Mouse (Mus musculus): Measurements from ENCODE around the gene Pygo2. TPM values are rescaled to one million over a fixed set of nuclear protein-coding genes. Genes with fewer than 3 reads are reported as not detected.

Pygo2 gene
- polyA plus RNA-seq, 1 experiment from 2014 or later, result 55.8 TPM

- H3K9me3 ChIP-seq (replicated peaks; ENCODE audit: control insufficient read depth, low read length), result no peaks in the 10 kb centered on the region
- 10% methylated on average over 19 of the region's 19 CpGs for WGBS
- H3K9ac ChIP-seq (replicated peaks; ENCODE audit: low read length), result peak overlapping the region; percentile 56
- peaks cover 20% of the 10 kb centered on the region for H3K27me3 ChIP-seq (ENCODE audit: control insufficient read depth, insufficient read depth, low read length)
- ATAC-seq (replicated peaks; ENCODE audit: insufficient number of reproducible peaks, low FRiP score, low TSS enrichment, low read depth), result no peak
- H3K4me3 ChIP-seq (ENCODE audit: low read depth, low read length), result peak overlapping the region; percentile 43
- no peak for DNase-seq (ENCODE audit: low spot score)
- peaks cover 18% of the 10 kb centered on the region for H3K4me1 ChIP-seq (ENCODE audit: control insufficient read depth, insufficient read depth, low read length)
- H3K36me3 ChIP-seq (replicated peaks; ENCODE audit: control insufficient read depth, insufficient read depth, low read depth, low read length), result no peaks in the 10 kb centered on the region
- no peak overlapping the region for H3K27ac ChIP-seq (replicated peaks; ENCODE audit: low read depth, low read length)
- H3K4me2 ChIP-seq (ENCODE audit: low read depth, low read length), result peak overlapping the region; percentile 83
Observed at GRCm38 (mm10) chr3:89390699-89391662, 39.0 kb upstream of the Pygo2 start.

- Histone ChIP-seq H3K4me2 (ENCODE audit: low read depth, low read length) (peak overlapping the region; percentile 83), H3K27ac (replicated peaks; ENCODE audit: low read depth, low read length) (no peak overlapping the region), H3K9ac (replicated peaks; ENCODE audit: low read length) (peak overlapping the region; percentile 56), H3K4me3 (ENCODE audit: low read depth, low read length) (peak overlapping the region; percentile 43), H3K9me3 (replicated peaks; ENCODE audit: control insufficient read depth, low read length) (no peaks in the 10 kb centered on the region), H3K4me1 (ENCODE audit: control insufficient read depth, insufficient read depth, low read length) (peaks cover 16% of the 10 kb centered on the region), H3K36me3 (replicated peaks; ENCODE audit: control insufficient read depth, insufficient read depth, low read depth, low read length) (no peaks in the 10 kb centered on the region), H3K27me3 (ENCODE audit: control insufficient read depth, insufficient read depth, low read length) (peaks cover 20% of the 10 kb centered on the region)
- WGBS, result under 1% methylated on average over 53 of the region's 56 CpGs
- DNase-seq (ENCODE audit: low spot score) (peak; percentile 61), ATAC-seq (replicated peaks; ENCODE audit: insufficient number of reproducible peaks, low FRiP score, low TSS enrichment, low read depth) (no peak)
Observed at GRCm38 (mm10) chr3:89391663-89392511, 38.1 kb upstream of the Pygo2 start.

GRCm38 (mm10) chr3:89392871-89393311 is 37.1 kb upstream of the Pygo2 start:
- peaks cover 20% of the 10 kb centered on the region for H3K27me3 ChIP-seq (ENCODE audit: control insufficient read depth, insufficient read depth, low read length)
- H3K9me3 ChIP-seq (replicated peaks; ENCODE audit: control insufficient read depth, low read length), result no peaks in the 10 kb centered on the region
- H3K4me1 ChIP-seq (ENCODE audit: control insufficient read depth, insufficient read depth, low read length), result peaks cover 16% of the 10 kb centered on the region
- peak overlapping the region; percentile 37; the same call in 1 of the 2 replicates for H3K9ac ChIP-seq (replicated peaks; ENCODE audit: low read length)
- no peaks in the 10 kb centered on the region for H3K36me3 ChIP-seq (replicated peaks; ENCODE audit: control insufficient read depth, insufficient read depth, low read depth, low read length)
- no peak for DNase-seq (ENCODE audit: low spot score)
- peak overlapping the region; percentile 83 for H3K4me2 ChIP-seq (ENCODE audit: low read depth, low read length)
- no peak for ATAC-seq (replicated peaks; ENCODE audit: insufficient number of reproducible peaks, low FRiP score, low TSS enrichment, low read depth)
- H3K4me3 ChIP-seq (ENCODE audit: low read depth, low read length), result peak overlapping the region; percentile 43
- WGBS, result under 1% methylated on average over 21 of the region's 24 CpGs
- no peak overlapping the region for H3K27ac ChIP-seq (replicated peaks; ENCODE audit: low read depth, low read length)

GRCm38 (mm10) chr3:89393605-89394004 is 36.4 kb upstream of the Pygo2 start:
- Histone ChIP-seq H3K9me3 (replicated peaks; ENCODE audit: control insufficient read depth, low read length) (no peaks in the 10 kb centered on the region), H3K27me3 (ENCODE audit: control insufficient read depth, insufficient read depth, low read length) (peaks cover 20% of the 10 kb centered on the region), H3K27ac (replicated peaks; ENCODE audit: low read depth, low read length) (peak overlapping the region; percentile 1; the same call in 1 of the 2 replicates), H3K36me3 (replicated peaks; ENCODE audit: control insufficient read depth, insufficient read depth, low read depth, low read length) (no peaks in the 10 kb centered on the region), H3K9ac (replicated peaks; ENCODE audit: low read length) (peak overlapping the region; percentile 39), H3K4me1 (ENCODE audit: control insufficient read depth, insufficient read depth, low read length) (peaks cover 16% of the 10 kb centered on the region), H3K4me2 (ENCODE audit: low read depth, low read length) (peak overlapping the region; percentile 83), H3K4me3 (ENCODE audit: low read depth, low read length) (peak overlapping the region; percentile 43)
- ATAC-seq (replicated peaks; ENCODE audit: insufficient number of reproducible peaks, low FRiP score, low TSS enrichment, low read depth), result peak; percentile 95
- DNase-seq (ENCODE audit: low spot score), result peak; percentile 96
- under 1% methylated on average over 15 of the region's 15 CpGs for WGBS

GRCm38 (mm10) chr3:89394006-89394893 is 35.8 kb upstream of the Pygo2 start, which contains the start of gene Zbtb7b:
TSS of gene Zbtb7b (minus strand) at chr3:89394776.
- DNase-seq (ENCODE audit: low spot score) (peak; percentile 74), ATAC-seq (replicated peaks; ENCODE audit: insufficient number of reproducible peaks, low FRiP score, low TSS enrichment, low read depth) (peak; percentile 46)
- Histone ChIP-seq H3K4me2 (ENCODE audit: low read depth, low read length) (peak within 1 kb of the TSS; percentile 83), H3K4me3 (ENCODE audit: low read depth, low read length) (peak within 1 kb of the TSS; percentile 45), H3K27me3 (ENCODE audit: control insufficient read depth, insufficient read depth, low read length) (peaks cover 20% of the 10 kb centered on the region), H3K4me1 (ENCODE audit: control insufficient read depth, insufficient read depth, low read length) (peaks cover 16% of the 10 kb centered on the region), H3K27ac (replicated peaks; ENCODE audit: low read depth, low read length) (peak within 1 kb of the TSS; percentile 1; the same call in 1 of the 2 replicates), H3K9ac (replicated peaks; ENCODE audit: low read length) (peak within 1 kb of the TSS; percentile 50), H3K9me3 (replicated peaks; ENCODE audit: control insufficient read depth, low read length) (no peaks in the 10 kb centered on the region), H3K36me3 (replicated peaks; ENCODE audit: control insufficient read depth, insufficient read depth, low read depth, low read length) (no peaks in the 10 kb centered on the region)
- WGBS, result under 1% methylated on average over 39 of the region's 42 CpGs

- no peak for ATAC-seq (replicated peaks; ENCODE audit: insufficient number of reproducible peaks, low FRiP score, low TSS enrichment, low read depth)
- H3K27me3 ChIP-seq (ENCODE audit: control insufficient read depth, insufficient read depth, low read length), result peaks cover 20% of the 10 kb centered on the region
- no peaks in the 10 kb centered on the region for H3K9me3 ChIP-seq (replicated peaks; ENCODE audit: control insufficient read depth, low read length)
- H3K9ac ChIP-seq (replicated peaks; ENCODE audit: low read length), result no peak overlapping the region
- DNase-seq (ENCODE audit: low spot score), result peak; percentile 93
- 1% methylated on average over 12 of the region's 12 CpGs for WGBS
- peak overlapping the region; percentile 43 for H3K4me3 ChIP-seq (ENCODE audit: low read depth, low read length)
- H3K4me1 ChIP-seq (ENCODE audit: control insufficient read depth, insufficient read depth, low read length), result peaks cover 16% of the 10 kb centered on the region
- peak overlapping the region; percentile 83 for H3K4me2 ChIP-seq (ENCODE audit: low read depth, low read length)
- no peak overlapping the region; the same call in 1 of the 2 replicates for H3K27ac ChIP-seq (replicated peaks; ENCODE audit: low read depth, low read length)
- H3K36me3 ChIP-seq (replicated peaks; ENCODE audit: control insufficient read depth, insufficient read depth, low read depth, low read length), result no peaks in the 10 kb centered on the region
Observed at GRCm38 (mm10) chr3:89394894-89395256, 35.1 kb upstream of the Pygo2 start.

GRCm38 (mm10) chr3:89395419-89395805 is 34.6 kb upstream of the Pygo2 start:
- ATAC-seq (replicated peaks; ENCODE audit: insufficient number of reproducible peaks, low FRiP score, low TSS enrichment, low read depth) (no peak), DNase-seq (ENCODE audit: low spot score) (peak; percentile 28)
- Histone ChIP-seq H3K9me3 (replicated peaks; ENCODE audit: control insufficient read depth, low read length) (no peaks in the 10 kb centered on the region), H3K4me2 (ENCODE audit: low read depth, low read length) (peak overlapping the region; percentile 83), H3K9ac (replicated peaks; ENCODE audit: low read length) (peak overlapping the region; percentile 50; the same call in 1 of the 2 replicates), H3K36me3 (replicated peaks; ENCODE audit: control insufficient read depth, insufficient read depth, low read depth, low read length) (no peaks in the 10 kb centered on the region), H3K27ac (replicated peaks; ENCODE audit: low read depth, low read length) (no peak overlapping the region), H3K4me1 (ENCODE audit: control insufficient read depth, insufficient read depth, low read length) (peaks cover 16% of the 10 kb centered on the region), H3K27me3 (ENCODE audit: control insufficient read depth, insufficient read depth, low read length) (peaks cover 20% of the 10 kb centered on the region), H3K4me3 (ENCODE audit: low read depth, low read length) (peak overlapping the region; percentile 45)
- WGBS, result under 1% methylated on average over 10 of the region's 10 CpGs

All from embryonic facial prominence, embryonic 11.5 days (tissue).